Mouse (Mus musculus) liver, embryonic 14.5 days (tissue): ENCODE results near the gene Zdhhc6. TPM values are rescaled to one million over a fixed set of nuclear protein-coding genes. Genes with fewer than 3 reads are reported as not detected.

Experiments used
- ATAC-seq: fragments of 200-750 bp; cut with Nextera tagmentation; 2 replicates; pipeline ENCODE4 v1.8.0; 2017; ENCODE audit warnings: moderate number of reproducible peaks, mild to moderate bottlenecking, moderate library complexity; ENCODE audit not compliant: insufficient read depth
- DNase-seq, 3 experiments: peaks; one replicate each; pipeline ENCODE4 v3.0.0-alpha.2; 2012 to 2013; ENCODE audit warnings: low read depth in 3 of 3, low spot score in 3 of 3
- H3K27ac ChIP-seq: fragments of 300-500 bp; sonication (generic); 2 replicates; pipeline ENCODE4 v1.5.1; 2014; ENCODE audit warnings: moderate library complexity, mild to moderate bottlenecking, control low read depth, inconsistent platforms
- H3K27me3 ChIP-seq: fragments of 300-500 bp; sonication (generic); 2 replicates; pipeline ENCODE4 v1.6.1; 2014; ENCODE audit warnings: mild to moderate bottlenecking, low read length, moderate library complexity; ENCODE audit not compliant: control insufficient read depth, insufficient read depth
- H3K36me3 ChIP-seq: fragments of 300-500 bp; sonication (generic); replicated peaks from 2 replicates; pipeline ENCODE4 v1.6.1; 2014; ENCODE audit warnings: low read depth; ENCODE audit not compliant: control insufficient read depth, insufficient read depth
- H3K4me1 ChIP-seq, 2 experiments: fragments of 200-500 bp in 1 of 2; fragments of 300-500 bp in 1 of 2; sonication (generic) in 1 of 2; replicated peaks; 2 replicates each; pipeline ENCODE4 v1.6.1; 2012 to 2014; ENCODE audit warnings: antibody characterized with exemption in 1 of 2, inconsistent platforms in 1 of 2, low read length in 1 of 2; ENCODE audit not compliant: control insufficient read depth in 2 of 2, insufficient read depth in 2 of 2
- H3K4me2 ChIP-seq: fragments of 300-500 bp; sonication (generic); 2 replicates; pipeline ENCODE4 v1.6.1; 2014; ENCODE audit warnings: low read depth, mild to moderate bottlenecking, control low read depth, moderate library complexity
- H3K4me3 ChIP-seq, 2 experiments: fragments of 200-500 bp in 1 of 2; fragments of 300-500 bp in 1 of 2; sonication (generic) in 1 of 2; 2 replicates each; pipeline ENCODE4 v1.5.1; 2012 to 2014; ENCODE audit warnings: low read depth in 2 of 2, low read length in 2 of 2, mild to moderate bottlenecking in 2 of 2, control low read depth in 1 of 2, inconsistent platforms in 1 of 2, moderate library complexity in 1 of 2; ENCODE audit not compliant: insufficient read depth in 1 of 2
- H3K9ac ChIP-seq: fragments of 300-500 bp; sonication (generic); replicated peaks from 2 replicates; pipeline ENCODE4 v1.6.1; 2014; ENCODE audit warnings: mild to moderate bottlenecking, control low read depth, moderate library complexity
- H3K9me3 ChIP-seq: fragments of 300-500 bp; sonication (generic); 2 replicates; pipeline ENCODE4 v1.6.1; 2016; ENCODE audit warnings: low read length, mixed read lengths; ENCODE audit not compliant: control insufficient read depth
- CTCF ChIP-seq: IDR thresholded peaks from 2 replicates; pipeline ENCODE4 v1.5.1; 2016; ENCODE audit warnings: antibody characterized with exemption, low read depth, control low read depth
- EP300 ChIP-seq: IDR thresholded peaks from 2 replicates; pipeline ENCODE4 v1.6.1; 2016; ENCODE audit warnings: antibody characterized with exemption, low read depth
- WGBS: fragments of 180-500 bp; shearing (Covaris S2); extraction: QIAGEN DNeasy Blood & Tissue Kit; methylation state at CpG from one replicate; pipeline ENCODE4 v1.1.7; 2014; ENCODE audit not compliant: insufficient replicate concordance; 5-methylcytosine and 5-hydroxymethylcytosine counted together
- polyA plus RNA-seq, 2 experiments: library from polyadenylated mRNA; depleted of rRNA in 1 of 2; stranded (reverse) in 1 of 2; unstranded in 1 of 2; fragments of >200 nt; fragmentation: Nextera tagmentation in 1 of 2; extraction: Ambion mirVana in 1 of 2; gene quantifications; 2 replicates each; pipeline versions ENCODE4 v1.2.1 to v1.2.3; 2012 to 2014

The Zdhhc6 gene
- polyA plus RNA-seq, 2 experiments, result 14.2 to 51.3 TPM

DNA sequence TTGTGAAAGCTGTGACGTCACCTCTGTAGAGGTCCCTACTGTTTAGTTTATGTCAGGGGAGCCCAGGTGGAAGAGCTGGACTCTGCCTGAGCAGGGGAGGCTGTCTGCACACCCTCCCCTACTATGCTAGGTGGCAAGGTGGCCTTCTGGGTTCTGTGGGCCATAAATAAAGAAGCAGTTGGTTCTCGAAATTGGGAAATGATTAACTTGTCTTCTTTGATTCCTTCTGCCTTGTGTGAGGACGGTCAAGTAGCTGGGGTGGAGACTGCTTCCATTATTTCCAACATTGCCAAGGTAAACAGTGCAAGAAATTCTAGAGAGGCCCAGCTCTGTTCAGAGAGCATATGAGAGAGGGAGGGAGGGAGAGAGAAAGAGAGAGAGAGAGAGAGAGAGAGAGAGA is 47.7 kb downstream of the Zdhhc6 start:
- H3K9ac ChIP-seq, result 0 out of 2 replicates have a peak overlapping the region, but pooled peaks have one; percentile 9
- H3K4me2 ChIP-seq, result no peak overlapping the region
- peaks cover 24% of the 10 kb centered on the region for H3K36me3 ChIP-seq
- no peak for DNase-seq
- H3K9me3 ChIP-seq, result no peaks in the 10 kb centered on the region
- no peak for ATAC-seq
- no peak overlapping the region for H3K27ac ChIP-seq
- TF ChIP-seq CTCF, result no peak
- no peak for TF ChIP-seq EP300
- H3K27me3 ChIP-seq, result no peaks in the 10 kb centered on the region
- no peak overlapping the region for H3K4me3 ChIP-seq
- peaks cover 17 to 35% of the 10 kb centered on the region in 2 experiments for H3K4me1 ChIP-seq
- 70% methylated on average over 3 of the region's 3 CpGs for WGBS

DNA sequence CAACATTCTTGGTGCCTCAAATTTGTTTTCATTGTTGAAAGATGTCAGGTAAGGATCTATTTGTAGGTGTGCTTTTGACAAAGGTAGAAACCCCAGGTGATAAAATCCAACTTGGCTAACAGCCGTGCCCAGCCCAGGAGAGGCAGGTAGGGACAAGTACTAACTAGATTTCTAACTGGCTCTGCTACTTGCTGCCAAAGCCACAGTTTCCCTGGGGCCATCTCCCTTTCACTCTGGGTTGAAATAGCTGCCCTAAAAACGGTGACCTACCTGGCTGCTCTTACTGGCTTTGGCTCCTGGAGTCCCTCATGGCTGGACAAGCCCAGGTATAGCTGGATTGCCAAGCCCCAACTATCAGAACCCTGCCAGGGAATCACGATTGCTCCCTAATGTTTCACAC is 49.0 kb downstream of the Zdhhc6 start:
- no peak overlapping the region for H3K4me2 ChIP-seq
- no peak overlapping the region for H3K9ac ChIP-seq
- ATAC-seq, result no peak
- peaks cover 20% of the 10 kb centered on the region for H3K36me3 ChIP-seq
- no peaks in the 10 kb centered on the region for H3K27me3 ChIP-seq
- no peak for DNase-seq
- H3K9me3 ChIP-seq, result no peaks in the 10 kb centered on the region
- TF ChIP-seq CTCF (no peak), EP300 (no peak)
- H3K4me3 ChIP-seq, result no peak overlapping the region
- 82% methylated on average over 3 of the region's 3 CpGs for WGBS
- H3K27ac ChIP-seq, result no peak overlapping the region
- H3K4me1 ChIP-seq, result peaks cover 10 to 23% of the 10 kb centered on the region in 2 experiments

DNA sequence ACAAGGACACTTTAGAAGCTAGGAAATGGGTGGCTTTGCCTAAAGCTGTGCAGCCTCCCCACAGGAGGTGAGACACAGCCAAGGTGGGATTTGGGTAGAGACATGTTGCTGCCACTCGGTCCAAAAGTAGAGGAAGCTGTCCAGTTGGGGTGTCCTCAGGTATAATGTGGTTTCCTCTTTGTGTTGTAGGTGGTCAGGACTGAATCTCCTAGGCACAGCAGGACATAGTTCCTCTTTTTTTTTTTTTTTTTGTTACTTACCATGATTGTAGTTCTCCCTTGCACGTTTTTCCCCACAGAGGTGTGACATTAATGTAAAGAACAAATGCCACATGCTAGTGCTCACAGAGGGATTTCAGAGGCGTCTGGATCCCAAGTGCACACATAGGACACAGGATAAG is 50.6 kb downstream of the Zdhhc6 start:
- Histone ChIP-seq H3K36me3 (peaks cover 18% of the 10 kb centered on the region), H3K9me3 (no peaks in the 10 kb centered on the region), H3K4me2 (no peak overlapping the region), H3K27me3 (no peaks in the 10 kb centered on the region), H3K27ac (no peak overlapping the region), H3K9ac (no peak overlapping the region), H3K4me3 (no peak overlapping the region), H3K4me1 (peaks cover 6 to 15% of the 10 kb centered on the region in 2 experiments)
- ATAC-seq, result no peak
- DNase-seq, result no peak
- WGBS, result 36% methylated on average over 3 of the region's 3 CpGs
- TF ChIP-seq CTCF (no peak), EP300 (no peak)

DNA sequence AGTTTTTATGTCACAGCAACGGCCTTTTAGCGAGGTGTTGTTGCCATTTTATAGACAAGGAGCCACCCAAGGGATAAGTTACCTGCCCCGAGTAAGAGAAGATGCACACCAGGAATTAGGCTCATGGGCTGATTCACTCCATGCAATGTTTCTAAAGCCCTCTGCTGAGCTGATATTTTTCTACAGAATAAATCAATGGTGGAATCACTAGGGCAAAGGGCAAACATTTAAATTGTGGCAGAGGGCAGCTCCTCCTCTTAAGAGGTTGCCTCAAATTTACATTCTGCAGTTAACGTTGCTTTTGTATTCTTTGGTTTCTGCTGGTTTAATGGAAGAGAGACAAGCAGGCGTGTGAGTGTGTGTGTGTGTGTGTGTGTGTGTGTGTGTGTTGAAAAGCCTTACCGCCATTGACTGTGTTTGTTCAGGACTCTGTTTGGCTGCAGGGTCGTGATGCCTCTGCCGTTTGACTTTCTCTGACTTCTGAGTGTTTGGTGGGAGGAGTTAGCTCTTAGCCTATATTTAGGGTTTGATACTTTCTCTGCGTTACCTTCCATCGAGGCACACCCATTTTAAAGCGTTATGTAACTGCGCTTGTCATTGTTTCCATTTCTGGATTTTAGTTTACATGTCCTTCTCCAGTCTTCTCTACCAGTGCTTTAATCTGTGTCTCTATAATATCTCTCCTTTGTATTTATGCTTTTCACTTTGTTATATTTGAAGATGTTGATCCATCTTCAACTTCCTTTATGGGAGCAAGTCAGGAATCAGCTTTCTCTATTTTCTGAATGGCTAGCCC is 55.2 kb downstream of the Zdhhc6 start:
- peak overlapping the region; percentile 6 for H3K4me2 ChIP-seq
- no peaks in the 10 kb centered on the region for H3K9me3 ChIP-seq
- TF ChIP-seq EP300, result no peak
- no peak for TF ChIP-seq CTCF
- H3K9ac ChIP-seq, result no peak overlapping the region
- WGBS, result 61% methylated on average over 12 of the region's 12 CpGs
- no peak overlapping the region for H3K4me3 ChIP-seq
- peaks cover 7% of the 10 kb centered on the region; the same call in 1 of the 2 replicates for H3K36me3 ChIP-seq
- ATAC-seq (no peak; the same call in 1 of the 2 replicates), DNase-seq (no peak)
- H3K27me3 ChIP-seq, result no peaks in the 10 kb centered on the region
- peaks cover 41 to 51% of the 10 kb centered on the region in 2 experiments for H3K4me1 ChIP-seq
- no peak overlapping the region; the same call in 1 of the 2 replicates for H3K27ac ChIP-seq

DNA sequence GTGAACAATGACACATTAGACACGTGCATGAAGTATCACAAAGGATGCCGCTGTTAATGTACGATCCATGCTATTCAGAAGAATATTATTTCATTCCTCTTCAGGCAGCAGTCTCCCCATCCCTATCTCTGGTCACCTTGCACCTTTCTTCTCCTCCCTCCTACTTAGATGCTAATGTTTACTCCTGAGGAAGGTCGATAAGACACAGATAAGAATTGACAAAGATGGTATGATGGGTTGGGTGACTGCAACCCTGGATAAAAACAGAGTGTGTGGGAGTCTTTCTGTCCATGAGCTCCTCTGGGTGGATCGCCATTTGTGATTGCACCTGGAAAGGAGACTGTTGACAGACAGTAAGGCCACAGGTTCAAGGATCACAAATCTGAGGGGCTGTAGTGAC is 57.3 kb downstream of the Zdhhc6 start:
- 46% methylated on average over 5 of the region's 5 CpGs for WGBS
- ATAC-seq (no peak), DNase-seq (no peak)
- Histone ChIP-seq H3K27me3 (no peaks in the 10 kb centered on the region), H3K36me3 (peaks cover 7% of the 10 kb centered on the region; the same call in 1 of the 2 replicates), H3K9me3 (no peaks in the 10 kb centered on the region), H3K4me3 (no peak overlapping the region), H3K4me1 (peaks cover 49% of the 10 kb centered on the region in 2 experiments), H3K9ac (no peak overlapping the region), H3K27ac (no peak overlapping the region), H3K4me2 (peak overlapping the region; percentile 19)
- TF ChIP-seq EP300, result peak; percentile 79
- TF ChIP-seq CTCF, result no peak
